Mouse (Mus musculus) CD4-positive, CD25-positive, alpha-beta regulatory T cell, adult 4 months (primary cell): ENCODE measurements around the gene Rpgrip1l. TPM values are rescaled to one million over a fixed set of nuclear protein-coding genes. Genes with fewer than 3 reads are reported as not detected.

Experiments used
- ATAC-seq: one replicate; pipeline ENCODE4 v1.8.0; 2017
- polyA plus RNA-seq, 2 experiments: library from polyadenylated mRNA; unstranded; fragments of 100-300 nt; shearing (Covaris generic); gene quantifications; one replicate each; pipeline ENCODE4 v1.2.1; 2017

Gene Rpgrip1l
- polyA plus RNA-seq, 2 experiments from 2014 or later, result 2.6 to 2.7 TPM

DNA sequence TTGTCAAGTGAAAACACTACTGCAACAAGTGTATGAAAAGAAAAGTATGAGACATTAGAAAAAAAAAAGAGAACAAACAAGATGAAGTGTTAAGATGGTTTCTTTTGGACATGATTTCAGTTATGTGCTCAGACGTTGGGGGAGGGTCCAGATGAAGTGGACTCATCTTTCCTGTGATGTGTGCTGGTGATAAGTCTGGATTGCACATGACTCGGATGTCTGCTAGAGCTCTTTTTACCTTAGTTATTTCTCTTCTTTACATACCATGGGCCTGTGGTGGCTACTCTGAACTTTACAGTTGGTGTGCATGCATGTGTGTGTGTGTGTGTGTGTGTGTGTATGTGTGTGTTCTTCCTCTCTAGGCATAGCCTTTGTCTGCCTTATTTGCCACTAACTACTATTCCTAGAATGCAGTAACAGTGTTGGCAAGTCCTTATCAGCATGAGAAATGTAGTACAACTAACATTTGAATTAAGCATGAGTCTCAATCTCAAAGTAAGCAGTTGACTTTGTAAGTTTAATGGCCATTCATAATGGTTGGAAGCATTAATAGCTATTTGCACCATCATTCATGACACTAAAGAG lies 43.6 kb downstream of the Rpgrip1l start:
- ATAC-seq, result no peak

DNA sequence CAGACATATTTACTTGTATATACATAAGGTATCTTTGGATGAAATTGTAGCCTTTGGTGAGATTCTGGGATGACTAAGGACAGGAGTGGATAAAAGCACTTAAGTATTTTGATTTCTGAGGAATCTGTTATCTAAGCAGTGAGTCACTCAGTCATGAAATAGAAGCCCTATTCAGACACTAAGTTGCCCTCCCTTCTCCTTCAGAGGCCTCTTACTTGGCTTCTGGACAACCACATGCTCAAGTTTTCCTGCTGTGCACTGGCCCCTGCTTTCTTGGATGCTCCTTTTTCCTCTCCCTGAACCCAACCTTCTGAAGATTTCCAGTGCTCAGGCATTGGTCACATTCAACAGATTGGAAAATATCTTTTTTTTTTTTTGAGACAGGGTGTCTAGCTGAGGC lies 48.5 kb downstream of the Rpgrip1l start:
- ATAC-seq, result no peak

DNA sequence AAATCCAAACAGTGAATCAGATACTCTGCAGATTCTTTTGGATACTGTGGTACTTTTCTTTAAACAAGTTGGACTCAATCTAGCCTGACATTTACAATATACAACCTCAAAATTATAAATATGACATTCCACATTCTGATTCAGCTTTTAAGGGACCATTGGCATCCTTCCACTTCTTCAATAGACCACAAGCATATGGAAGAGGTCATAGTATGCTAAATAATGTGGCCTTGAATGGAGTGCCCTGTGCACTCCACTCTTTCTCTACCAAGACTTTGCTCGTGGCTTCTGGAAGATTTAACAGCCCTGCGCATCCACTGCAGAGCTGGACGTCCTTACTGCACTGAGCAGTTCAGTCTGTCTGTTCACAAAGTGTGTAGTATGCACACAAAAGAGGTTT lies 49.1 kb downstream of the Rpgrip1l start:
- no peak for ATAC-seq

DNA sequence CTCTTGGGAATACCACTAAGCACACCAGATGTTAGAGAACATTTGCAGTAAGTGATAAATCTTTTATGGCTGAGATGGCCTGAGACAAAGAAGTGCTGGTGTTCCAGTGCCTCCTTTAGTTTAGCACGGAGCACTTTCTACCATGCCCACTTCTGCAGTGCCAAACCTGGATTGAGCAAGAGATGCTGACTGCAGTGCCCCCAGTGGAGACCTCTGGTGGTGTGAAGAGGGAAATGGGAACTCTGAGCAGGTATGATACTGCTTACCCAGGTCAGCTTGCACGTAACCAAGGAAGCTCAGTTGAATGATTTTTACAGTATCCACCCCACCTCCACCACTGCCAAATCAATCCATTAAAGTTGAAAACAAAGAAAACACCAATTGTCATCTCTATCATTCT lies 51.5 kb downstream of the Rpgrip1l start:
- no peak for ATAC-seq

DNA sequence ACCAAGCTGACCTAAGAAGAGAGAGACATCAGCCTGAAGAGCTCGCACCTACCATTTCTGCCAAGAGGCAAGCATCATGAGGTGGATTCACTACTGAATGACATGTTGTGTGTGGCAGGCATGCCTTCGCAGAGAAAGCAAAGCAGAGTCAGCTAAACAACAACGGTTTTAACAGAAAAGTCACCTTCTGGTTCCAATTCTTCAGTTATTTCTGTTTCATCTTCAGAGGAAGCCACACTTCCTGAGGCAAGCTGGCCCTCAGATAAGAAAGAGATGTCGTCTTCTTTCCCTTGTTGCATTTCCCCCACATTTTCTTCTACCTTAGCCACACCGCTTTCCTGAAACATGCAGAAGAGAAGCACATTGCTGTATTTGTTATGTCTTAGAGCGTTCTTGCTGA lies 62.1 kb downstream of the Rpgrip1l start:
- ATAC-seq, result no peak

DNA sequence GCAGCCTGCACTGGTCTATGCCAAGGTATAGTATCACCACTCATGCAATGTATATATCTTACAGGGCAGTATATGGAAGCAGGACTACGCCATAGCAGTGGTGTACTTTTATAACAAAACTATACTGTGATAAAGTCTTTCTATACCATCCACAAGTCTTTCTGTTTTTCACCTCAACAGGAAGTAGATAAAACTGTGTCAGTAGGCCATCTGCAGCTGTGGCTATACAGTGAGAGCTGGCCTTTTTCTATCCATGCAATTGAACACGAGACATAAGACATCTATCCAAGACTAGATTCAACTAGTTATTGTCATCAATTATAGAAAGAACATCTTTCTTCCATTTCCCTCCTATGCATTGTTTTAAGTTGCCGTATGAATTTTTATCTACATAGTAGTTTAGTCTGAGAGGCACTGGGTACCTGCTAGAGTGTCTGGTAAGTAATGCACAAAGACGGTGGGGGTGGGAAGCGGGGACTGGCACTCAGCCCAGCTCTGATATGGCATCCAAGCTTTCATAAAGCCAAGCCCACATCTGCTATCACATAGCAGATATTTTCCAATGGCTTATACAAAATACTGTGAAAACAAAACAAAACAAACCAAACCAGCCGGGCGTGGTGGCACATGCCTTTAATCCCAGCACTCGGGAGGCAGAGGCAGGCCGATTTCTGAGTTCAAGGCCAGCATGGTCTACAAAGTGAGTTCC lies 63.1 kb downstream of the Rpgrip1l start:
- no peak for ATAC-seq

DNA sequence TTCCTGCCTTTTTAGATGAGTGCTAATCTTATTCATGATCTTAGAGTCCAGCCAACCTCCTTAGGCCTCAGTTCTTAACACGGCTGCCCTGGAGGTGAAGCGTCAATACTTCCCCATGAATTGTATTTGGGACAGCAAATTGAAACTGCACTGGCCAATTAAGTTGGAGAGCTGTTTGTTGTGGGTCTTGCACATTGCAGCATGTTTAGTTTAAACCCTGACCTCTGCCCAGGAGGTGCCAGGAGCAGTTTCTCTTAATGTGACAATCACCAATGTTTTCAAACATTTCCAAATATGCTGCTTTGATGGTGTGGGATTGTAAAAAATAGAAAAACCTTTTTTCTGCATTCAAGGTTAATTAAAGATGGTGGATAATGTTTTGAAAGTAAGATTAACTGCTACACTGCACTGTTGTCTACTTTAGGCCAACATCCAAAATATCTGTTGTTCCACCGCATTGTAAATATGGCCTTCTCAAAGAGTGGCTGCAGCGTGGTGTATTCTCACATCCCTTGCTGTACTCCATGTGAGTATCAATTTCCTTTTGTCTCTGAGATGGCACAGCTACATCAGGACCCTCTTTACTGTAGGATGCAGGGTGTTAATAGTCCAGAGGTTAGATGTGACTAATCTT lies 67.1 kb downstream of the Rpgrip1l start:
- no peak for ATAC-seq

DNA sequence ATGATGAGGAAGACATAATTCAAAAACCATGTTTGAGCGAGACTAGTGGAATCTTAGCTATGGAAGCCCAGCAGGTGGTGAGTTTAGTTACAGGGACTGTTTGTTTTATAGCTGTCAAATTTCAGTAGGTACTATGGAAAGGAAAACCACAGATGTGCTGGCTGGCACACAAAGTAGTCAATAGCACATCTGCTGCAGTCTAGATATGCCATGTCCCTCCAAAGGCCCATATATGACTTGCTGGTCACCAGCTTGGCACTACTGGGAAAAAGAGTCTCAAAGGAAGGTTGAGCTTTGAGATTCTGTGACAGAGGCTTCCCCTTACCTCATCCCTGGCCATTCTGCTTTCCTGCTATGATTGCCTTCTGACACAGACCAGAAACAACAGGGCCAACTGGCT lies 70.3 kb downstream of the Rpgrip1l start:
- ATAC-seq, result no peak

DNA sequence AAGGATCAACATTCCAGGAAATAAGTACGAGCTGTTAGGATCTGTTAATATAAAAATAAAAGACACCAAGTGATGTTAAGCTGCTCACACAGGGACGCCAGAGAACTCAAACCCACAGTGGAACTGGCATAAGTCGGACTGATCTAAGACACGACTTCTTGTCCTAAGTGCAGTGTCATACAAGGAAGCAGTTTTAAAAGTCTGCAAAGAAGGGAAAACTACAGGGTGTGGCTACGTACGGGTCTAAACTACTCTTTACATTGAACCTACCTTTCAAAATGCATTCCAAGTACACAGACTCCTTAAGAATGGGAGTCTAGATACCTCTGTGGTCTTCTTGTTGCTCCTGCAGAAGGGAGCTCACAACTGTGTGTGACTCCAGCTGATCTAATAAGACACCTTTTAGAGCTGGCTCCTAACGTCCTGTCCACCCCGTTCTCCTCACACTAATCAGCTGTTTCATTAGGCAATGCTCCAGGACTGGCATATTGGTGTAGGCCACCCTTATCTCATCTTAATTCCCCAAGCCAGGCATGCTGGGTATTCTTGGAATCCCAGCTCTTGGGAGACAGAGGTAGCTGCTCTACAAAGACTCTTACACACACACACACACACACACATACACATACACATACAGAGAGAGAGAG lies 71.1 kb downstream of the Rpgrip1l start:
- ATAC-seq, result no peak

DNA sequence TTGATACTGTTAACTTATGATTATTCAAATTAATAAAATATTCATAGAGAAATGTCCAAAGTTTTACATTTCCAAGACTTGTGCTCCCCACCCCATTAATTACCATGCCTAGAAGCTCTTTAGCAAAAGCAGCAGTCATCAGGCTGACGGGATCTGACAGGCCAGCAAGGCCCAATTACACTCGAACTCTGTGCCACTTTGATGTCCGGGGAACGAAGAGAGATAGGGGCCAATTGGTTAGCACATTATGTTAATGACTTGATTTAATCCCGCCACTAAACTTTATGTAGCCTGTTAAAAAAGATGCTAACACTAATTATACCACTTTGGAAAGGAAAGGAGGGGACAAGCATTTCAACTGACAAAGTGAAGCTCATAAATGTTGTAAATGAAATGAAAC lies 71.7 kb downstream of the Rpgrip1l start:
- no peak for ATAC-seq

DNA sequence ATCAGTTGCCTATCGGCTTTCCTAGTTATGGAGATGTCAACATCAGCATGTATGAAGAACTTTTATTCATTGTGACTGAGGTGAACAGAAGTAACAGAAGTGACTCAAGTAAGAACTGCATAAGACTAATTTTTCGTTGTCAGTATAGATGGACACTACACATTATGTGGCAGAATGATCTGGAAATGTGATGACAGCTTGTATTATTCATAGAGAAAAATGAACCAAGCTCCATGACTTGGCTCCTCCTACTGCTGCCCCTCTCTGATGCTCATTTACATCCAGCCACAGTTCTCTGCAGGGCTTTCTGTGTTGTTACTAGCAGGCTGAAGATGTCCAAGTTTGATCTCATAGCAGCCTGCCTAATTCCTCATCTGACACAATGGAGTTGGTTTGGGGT lies 75.9 kb downstream of the Rpgrip1l start:
- no peak for ATAC-seq

DNA sequence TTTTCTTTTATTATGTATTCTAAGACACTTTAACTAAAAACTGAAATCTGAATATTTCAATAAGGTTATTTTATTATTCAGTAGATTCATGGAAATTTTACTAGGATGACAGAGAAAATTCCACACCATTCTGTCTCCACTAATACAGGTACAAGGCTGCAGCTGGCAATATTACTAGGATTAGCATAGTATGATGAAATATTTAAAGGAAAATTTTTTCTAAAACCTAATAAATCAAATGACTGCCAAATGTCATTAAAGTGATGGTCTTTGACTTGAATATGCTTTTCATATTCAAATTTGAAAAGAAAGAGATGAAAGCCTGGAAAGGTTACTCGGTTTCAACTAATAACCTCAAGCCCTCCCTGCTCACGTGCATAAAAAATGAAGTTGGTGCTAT lies 79.0 kb downstream of the Rpgrip1l start:
- ATAC-seq, result no peak

DNA sequence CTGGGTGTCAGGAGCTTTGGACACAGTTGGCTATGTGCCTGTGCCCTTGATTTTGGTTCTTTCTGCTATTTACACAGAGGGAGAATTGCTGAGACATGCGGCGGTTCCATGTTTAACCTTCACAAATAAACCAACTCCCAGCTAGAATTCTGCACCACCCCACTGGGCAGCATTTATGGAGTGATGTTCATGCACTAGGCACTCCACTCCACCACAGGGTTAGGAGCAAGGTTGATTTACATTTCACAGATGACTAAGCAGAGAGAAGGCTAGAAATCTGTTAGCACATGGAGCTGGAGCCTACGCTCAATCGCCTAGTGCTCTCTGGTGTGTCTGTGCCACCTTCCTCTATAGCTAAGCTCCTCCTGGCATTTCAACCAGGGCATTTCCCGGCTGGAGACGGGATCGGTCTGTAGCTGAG lies 85.6 kb downstream of the Rpgrip1l start:
- no peak for ATAC-seq

DNA sequence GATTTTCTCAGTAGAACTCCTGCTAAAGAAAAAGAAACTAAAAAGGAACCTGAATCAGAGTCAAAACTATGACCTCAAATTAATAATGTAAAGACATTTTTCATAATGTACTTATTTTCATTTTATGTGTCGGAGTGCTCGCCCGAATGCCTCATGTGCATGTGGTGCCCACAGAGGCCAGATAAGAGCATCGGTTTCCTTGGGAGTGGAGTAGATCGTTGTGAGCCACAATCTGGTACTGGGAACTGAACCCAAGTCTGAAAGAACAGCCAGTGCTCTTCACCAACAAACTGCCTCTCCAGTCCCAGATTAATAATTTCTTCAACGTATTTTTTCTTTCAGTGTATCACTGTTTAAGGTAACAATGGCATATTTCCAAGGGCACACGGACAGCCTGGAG lies 88.8 kb downstream of the Rpgrip1l start:
- no peak for ATAC-seq

DNA sequence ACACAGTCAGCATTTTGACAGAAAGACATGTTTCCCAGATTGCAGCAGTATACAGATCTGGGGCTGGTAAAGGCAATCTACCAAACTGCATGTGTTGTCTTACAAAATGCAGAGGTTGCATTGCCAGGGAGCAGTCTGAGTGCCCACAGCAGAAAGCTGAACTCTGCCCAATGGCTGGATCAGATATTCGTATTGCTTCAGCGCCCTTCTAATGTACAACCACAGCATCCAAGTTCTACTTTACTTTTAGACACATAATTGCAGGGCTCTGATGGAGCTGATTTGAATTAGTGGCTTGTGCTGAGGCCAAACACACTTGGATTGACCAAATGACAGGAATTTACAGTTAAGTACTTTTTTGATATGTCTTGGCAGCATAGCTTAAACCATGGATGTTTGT lies 91.2 kb downstream of the Rpgrip1l start:
- ATAC-seq, result no peak

DNA sequence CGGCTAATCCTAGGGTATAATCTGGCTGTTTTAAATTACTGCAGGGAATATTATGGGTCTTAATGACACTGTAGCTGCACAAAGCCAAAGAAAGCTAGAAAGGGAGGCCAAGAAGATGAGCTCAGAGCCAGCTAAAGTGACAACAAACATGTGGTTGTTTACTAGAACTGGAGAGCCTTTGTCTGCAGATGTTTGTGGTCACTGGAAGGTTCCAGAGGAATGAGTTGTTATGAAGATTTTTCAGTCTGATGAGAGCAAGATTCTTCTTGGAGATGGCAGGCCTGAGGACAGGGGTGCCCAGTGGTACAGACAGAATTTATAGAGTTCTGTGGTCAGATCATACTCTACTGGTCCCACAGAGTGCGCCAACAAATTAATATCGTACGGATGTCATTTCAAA lies 94.8 kb downstream of the Rpgrip1l start:
- ATAC-seq, result no peak

DNA sequence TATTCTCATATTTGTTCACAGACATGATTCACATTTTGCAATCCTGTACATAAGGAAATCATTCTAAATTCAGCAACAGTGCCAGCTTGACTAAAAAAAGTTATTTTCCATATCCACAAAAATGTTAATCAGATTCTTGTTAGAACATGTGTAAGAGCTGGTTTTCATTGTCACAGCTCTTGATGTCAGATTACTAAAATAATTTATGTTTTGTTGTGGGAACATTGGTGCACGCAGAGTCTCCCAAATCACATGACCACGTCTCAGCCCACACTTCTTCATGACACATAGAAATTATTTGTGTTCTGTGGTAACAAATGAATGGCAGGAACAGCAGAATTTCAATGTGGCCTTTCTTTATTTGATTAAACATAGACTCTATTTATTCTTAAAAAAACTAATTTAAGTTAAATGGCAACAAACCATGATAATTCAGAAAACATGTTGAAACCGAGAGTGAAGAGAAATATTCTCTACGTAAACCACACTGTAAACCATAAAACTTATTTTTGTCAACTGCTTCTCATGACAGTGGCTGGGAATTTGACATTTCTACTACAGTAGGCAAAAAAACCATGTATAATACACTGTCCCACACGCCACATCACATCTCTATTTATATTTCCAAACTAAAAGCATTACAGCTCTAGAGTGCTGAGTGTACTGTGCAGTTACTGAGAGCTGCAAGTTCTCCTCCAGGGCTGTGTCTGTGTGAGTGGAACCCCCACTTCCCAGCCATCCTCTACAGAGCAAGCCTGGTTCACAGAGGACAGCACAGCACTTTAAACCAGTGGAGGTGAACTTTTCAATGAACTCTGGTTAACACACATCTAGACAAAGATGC lies 95.8 kb downstream of the Rpgrip1l start:
- ATAC-seq, result no peak

DNA sequence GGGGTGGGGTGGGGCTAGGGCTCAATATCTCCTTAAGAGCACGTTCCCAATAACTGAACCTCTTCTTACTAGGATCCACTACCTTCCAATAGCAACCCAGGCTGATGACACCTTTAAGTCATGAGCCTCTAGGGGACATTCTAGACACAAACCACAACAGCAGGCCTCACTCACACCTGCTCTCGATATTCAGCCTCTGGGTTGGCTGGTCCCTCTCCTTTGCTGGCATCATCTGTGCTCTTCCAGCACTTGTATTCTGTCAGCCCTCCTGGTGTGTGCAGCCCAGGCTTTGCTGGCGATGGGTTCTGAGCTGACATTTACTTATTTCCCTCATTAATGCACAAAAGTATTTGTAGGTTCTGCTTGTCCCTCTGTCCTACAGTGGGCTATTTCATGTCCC lies 98.8 kb downstream of the Rpgrip1l start:
- no peak for ATAC-seq

DNA sequence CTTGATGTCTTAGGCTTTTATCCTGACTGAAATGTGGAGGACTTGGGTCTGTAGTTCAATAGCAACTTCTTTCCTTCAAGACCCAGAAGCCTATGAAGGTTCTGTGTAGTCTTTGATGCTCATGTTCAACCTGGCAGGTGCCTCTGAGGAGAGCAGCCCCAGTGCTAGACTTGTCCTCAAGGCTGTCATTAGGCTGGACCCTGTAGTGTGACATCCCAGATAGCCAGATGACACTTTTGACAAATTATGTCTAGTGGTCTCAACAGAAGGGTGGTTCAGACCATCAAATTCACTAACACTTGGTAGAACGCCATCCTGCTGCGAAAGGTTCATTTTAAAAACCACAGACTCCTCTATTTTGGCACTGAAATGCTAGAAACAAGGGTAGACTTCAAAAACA lies 100.1 kb downstream of the Rpgrip1l start:
- ATAC-seq, result no peak

DNA sequence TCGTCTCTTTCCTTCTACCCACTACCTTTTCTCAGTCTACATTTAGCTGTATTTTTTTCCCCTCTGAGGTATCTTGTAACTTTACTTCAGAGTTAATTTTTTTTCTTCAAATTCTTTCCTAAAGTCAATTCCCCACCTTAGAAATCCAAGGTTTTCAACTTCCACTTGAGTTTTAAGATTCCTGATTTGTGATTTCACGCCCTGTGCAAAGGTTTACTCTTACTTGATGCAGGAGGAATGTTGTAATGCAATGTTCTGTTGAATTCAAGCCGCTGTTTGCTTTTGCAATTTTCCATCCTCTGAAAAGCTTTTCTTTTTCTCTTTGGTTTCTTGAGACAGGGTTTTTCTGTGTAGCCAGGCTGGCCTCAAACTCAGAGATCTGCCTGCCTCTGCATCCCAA lies 103.4 kb downstream of the Rpgrip1l start:
- no peak for ATAC-seq

DNA sequence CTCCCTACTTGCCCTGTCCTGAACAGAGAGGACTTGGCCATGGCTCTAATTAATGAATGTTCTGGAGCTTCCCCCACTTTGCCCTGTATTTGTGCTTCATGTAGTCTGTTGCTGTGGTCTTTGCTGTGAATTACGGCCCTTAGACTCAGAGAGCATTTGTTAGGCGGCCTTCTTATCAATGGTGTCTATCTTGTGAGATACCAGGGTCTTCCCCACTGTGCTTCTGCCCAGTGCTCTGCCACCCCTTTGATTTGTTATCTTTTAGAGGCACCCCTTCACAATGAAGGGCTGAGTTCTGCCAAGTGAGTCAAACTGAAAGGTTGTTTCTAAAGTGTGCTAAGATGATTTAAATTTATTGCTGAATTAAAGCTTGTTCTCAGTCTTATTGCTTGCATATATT lies 105.4 kb downstream of the Rpgrip1l start:
- no peak for ATAC-seq

DNA sequence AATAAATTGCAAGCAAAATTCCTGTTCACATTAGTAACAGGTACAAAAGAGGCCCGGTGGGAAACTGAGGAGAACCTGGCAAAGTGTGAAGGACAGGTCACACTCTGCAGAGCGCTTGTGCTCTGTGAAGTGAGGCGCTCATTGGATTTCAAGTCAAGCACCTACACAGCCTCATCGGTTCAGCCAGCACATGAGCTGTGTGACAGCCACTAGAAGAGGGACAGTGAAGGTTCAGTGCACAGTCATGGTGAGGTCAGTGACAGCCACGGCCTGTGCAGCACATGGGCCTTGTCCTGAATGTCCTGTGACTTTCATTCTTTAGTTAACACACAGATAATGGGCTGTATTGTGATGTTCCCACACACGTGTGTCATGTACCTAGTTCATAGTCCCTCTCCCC lies 107.2 kb downstream of the Rpgrip1l start:
- ATAC-seq, result no peak

DNA sequence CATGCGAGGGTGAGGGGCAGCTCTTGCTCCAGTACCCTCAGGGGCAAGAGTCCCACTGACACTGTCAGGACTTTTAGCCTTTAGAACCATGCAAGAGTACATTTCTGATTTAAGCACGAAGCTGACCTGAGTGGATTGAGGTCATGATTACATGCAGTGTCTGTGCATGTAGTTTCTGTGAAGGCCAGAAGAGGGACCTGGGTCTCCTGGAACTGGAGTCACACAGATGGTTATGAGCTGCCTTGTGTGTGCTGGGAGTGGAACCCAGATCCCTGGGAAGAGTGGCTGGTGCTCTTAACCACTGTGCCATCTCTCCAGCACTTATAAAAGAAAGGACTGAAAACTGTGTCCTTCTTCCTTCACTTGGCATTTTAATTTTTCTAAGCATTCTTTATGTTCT lies 111.9 kb downstream of the Rpgrip1l start:
- no peak for ATAC-seq
